Mouse (Mus musculus): Measurements from ENCODE around the gene Agtrap.
"Not testable (repeated sequence)": the region's sequence is repeated elsewhere in the genome, so short reads cannot be mapped to it uniquely, and the experiment has no call there.

The Agtrap gene

GRCm38 (mm10) chr4:148051046-148051776 is 36.6 kb downstream of the Agtrap start:
- no peak for DNase-seq (ENCODE audit: low spot score in 2 of 2)

DNA sequence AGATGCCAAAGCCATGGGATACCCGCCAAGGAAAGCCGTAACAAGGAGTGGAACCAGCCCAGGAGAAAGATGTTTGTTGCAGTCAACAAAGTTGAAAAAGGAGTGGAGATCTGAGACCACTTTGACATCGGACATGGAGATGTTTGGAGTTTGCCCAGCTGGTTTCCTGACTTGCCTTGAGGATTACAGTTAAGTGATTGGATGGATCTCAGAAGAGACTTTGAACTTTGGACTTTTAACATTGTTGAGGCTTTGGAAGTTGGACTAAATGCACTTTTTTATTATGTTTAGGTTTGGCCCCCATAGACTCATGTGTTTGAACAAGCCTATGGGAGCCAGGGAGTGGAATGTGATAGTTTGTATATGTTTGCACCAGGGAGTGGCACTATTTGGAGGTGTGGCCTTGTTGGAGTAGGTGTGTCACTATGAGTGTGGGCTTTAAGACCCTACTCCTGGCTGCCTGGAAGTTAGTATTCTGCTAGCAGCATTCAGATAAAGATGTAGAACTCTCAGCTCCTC is 37.4 kb downstream of the Agtrap start:
- DNase-seq (ENCODE audit: low spot score in 2 of 2), result not testable (repeated sequence)

DNA sequence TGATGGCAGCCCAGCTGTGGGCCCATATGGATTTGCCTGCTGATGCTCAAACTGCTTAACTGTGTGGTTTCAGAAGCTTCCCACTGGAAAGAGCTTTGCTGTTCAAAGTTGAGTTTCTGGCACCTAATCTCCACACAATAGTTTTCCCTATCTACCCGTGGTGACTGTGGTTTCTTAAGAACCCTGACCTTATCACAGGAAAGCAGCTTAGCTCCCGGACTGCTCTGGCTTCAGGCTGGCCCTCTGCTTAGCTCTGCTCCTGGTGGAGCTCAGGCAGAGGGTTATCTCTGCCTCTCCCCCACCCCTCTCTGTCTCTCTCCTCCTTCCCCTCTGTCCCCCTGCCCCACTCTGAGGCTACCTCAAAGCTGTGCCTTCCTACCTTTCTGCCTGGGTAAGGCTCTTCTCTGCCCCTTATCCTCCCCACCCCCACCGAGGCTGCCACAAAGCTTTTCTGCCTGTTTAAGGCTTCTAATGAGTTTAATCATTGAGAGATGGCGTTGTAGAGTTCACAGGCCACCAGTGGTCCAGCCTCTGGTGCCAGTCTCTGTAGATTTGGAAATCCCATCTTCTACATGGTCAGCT is 41.3 kb downstream of the Agtrap start:
- DNase-seq (ENCODE audit: low spot score in 2 of 2), result no peak

- no peak for DNase-seq (ENCODE audit: low spot score in 2 of 2)
Measured at GRCm38 (mm10) chr4:148044113-148044512, 43.7 kb downstream of the Agtrap start.

GRCm38 (mm10) chr4:148043327-148043726 is 44.5 kb downstream of the Agtrap start:
- DNase-seq (ENCODE audit: low spot score in 2 of 2), result not testable (repeated sequence)

GRCm38 (mm10) chr4:148041611-148042191 is 46.1 kb downstream of the Agtrap start:
- peak in 1 of 2 experiments; percentile 24 for DNase-seq (ENCODE audit: low spot score in 2 of 2)

GRCm38 (mm10) chr4:148040933-148041610 is 46.8 kb downstream of the Agtrap start:
- peak; percentile 36 to 44 for DNase-seq (ENCODE audit: low spot score in 2 of 2)

GRCm38 (mm10) chr4:148040029-148040830 is 47.6 kb downstream of the Agtrap start:
- DNase-seq (ENCODE audit: low spot score in 2 of 2), result no peak

GRCm38 (mm10) chr4:148039254-148040028 is 48.4 kb downstream of the Agtrap start:
- peak; percentile 21 to 25 for DNase-seq (ENCODE audit: low spot score in 2 of 2)

DNA sequence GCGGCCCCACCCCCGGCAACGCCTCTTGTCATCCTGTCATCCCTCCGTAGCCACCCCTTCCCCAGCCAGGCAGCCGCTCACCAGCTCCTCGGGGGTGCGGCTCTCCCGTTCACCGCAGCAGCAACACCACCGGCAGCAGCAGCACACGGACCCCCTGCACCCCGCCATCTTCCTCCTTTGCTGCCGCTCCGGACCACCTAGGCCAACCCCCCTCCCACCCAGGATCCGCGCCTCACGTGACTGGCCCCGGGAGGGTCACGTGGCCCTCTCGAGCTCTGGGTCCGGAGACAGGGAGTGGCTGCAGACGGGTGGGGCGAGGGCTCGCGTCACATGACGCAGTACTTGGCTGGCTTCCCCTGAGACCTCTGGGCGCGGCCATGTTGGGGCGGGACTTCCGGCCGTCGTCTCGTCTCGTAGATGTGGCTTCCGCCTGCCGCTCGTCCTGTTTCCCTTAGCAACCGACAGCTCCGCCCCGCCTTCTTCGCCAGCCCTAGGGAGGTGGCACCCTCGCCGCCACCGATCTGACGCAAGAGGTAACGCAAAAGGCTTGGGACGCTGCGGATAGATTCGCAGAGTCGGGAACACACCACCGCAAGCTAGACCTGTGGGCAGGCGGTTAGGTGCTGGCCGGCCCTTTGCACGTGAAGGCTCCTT is 49.1 kb downstream of the Agtrap start, which contains the start of the genes Clcn6 and Mthfr:
TSS of gene Clcn6 (minus strand) at position 222 of the 654 bp plus-strand sequence.
TSS of gene Mthfr (plus strand) at position 478 of the 654 bp plus-strand sequence.
- DNase-seq (ENCODE audit: low spot score in 2 of 2), result peak; percentile 99 to 100

GRCm38 (mm10) chr4:148038079-148038599 is 49.7 kb downstream of the Agtrap start:
- no peak for DNase-seq (ENCODE audit: low spot score in 2 of 2)

- no peak for DNase-seq (ENCODE audit: low spot score in 2 of 2)
Measured at GRCm38 (mm10) chr4:148035440-148035839, 52.4 kb downstream of the Agtrap start.

DNA sequence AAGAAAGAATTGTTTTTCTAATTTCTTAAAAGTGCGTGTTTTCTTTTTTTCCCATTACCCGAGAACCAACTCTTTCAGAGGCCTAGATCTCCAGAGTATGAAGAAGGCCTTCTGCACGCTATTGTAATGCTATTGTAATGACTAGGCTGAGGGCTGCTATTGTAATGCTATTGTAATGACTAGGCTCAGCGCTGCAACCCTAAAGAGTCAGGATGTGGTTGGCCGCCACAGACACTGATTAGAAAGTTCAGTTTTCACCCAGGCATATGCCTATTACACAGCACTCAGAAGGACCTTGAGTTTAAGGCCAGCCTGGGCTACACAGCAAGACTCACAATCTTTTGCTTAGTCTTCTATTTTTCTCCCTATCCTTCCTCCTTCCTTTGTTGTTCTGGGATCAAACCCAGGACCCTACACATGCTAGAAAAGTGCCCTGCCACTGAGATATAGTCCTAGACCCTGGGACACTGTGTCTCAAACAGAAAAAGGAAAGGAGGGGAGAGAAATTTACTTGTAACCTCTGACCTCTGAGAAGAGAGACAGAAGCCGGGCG is 53.9 kb downstream of the Agtrap start:
- DNase-seq (ENCODE audit: low spot score in 2 of 2), result no peak

GRCm38 (mm10) chr4:148030506-148030905 is 57.3 kb downstream of the Agtrap start:
- DNase-seq (ENCODE audit: low spot score in 2 of 2), result no peak

- no peak for DNase-seq (ENCODE audit: low spot score in 2 of 2)
Measured at GRCm38 (mm10) chr4:148029297-148029696, 58.5 kb downstream of the Agtrap start.
